Mouse (Mus musculus): ENCODE results near the gene Atf6b. TPM values are rescaled to one million over a fixed set of nuclear protein-coding genes. Genes with fewer than 3 reads are reported as not detected.

Gene Atf6b
- total and polyA plus RNA-seq, 3 experiments = 45.3 to 101 TPM; not detected in 1

GRCm38 (mm10) chr17:34605609-34606008 lies 41.3 kb upstream of the Atf6b start (continued):
- TF ChIP-seq ETS1 (IDR thresholded peaks at IDR 0.05; ENCODE audit: low read depth, low read length) (0 out of 2 replicates have a peak, but pooled peaks have one; percentile 15), POLR2AphosphoS2 (IDR thresholded peaks at IDR 0.05; ENCODE audit: low read length) (peak; percentile 86), ZC3H11A (IDR thresholded peaks at IDR 0.05; ENCODE audit: low read depth, low read length) (no peak), NRF1 (IDR thresholded peaks at IDR 0.05; ENCODE audit: insufficient read depth, low read depth, low read length, poor library complexity, severe bottlenecking) (0 out of 2 replicates have a peak, but pooled peaks have one; percentile 22)

GRCm38 (mm10) chr17:34606186-34607039 lies 40.5 kb upstream of the Atf6b start:
- TF ChIP-seq SMC3 (IDR thresholded peaks at IDR 0.05; ENCODE audit: low read depth, low read length) = no peak
- peak overlapping the region; percentile 92 for H3K9ac ChIP-seq (ENCODE audit: control insufficient read depth, low read depth, low read length, poor library complexity, severe bottlenecking)
- peaks cover 53% of the 10 kb centered on the region for H3K79me2 ChIP-seq (ENCODE audit: control insufficient read depth, insufficient read depth, low read length, poor library complexity)
- peak overlapping the region; percentile 95 to 99 for H3K4me3 ChIP-seq (ENCODE audit: control insufficient read depth in 1 of 2, insufficient read depth in 1 of 2, low read depth in 2 of 2, low read length in 2 of 2)
- H3K36me3 ChIP-seq (ENCODE audit: control insufficient read depth in 1 of 2, insufficient read depth in 2 of 2, low read length in 2 of 2) = peaks cover 0 to 10% of the 10 kb centered on the region in 2 experiments; a peak in 2 of 4 replicates
- H3K4me1 ChIP-seq (ENCODE audit: control insufficient read depth in 1 of 2, insufficient read depth in 2 of 2, low read length in 2 of 2) = peaks cover 6 to 26% of the 10 kb centered on the region in 2 experiments; a peak in 3 of 4 replicates
- H3K27me3 ChIP-seq (ENCODE audit: control insufficient read depth in 1 of 2, insufficient read depth in 2 of 2, low read length in 2 of 2) = no peaks in the 10 kb centered on the region
- H3K9me3 ChIP-seq (replicated peaks; ENCODE audit: insufficient read depth, low read length) = no peaks in the 10 kb centered on the region
- DNase-seq (ENCODE audit: low read depth, low spot score) = no peak
- H3K27ac ChIP-seq (ENCODE audit: control insufficient read depth, low read depth, low read length) = peak overlapping the region; percentile 39

- no peak for TF ChIP-seq POLR2A (IDR thresholded peaks at IDR 0.05; ENCODE audit: control insufficient read depth in 1 of 2, insufficient read depth in 1 of 2, low read depth in 1 of 2, low read length in 2 of 2, poor library complexity in 1 of 2)
- no peak for TF ChIP-seq RCOR1 (IDR thresholded peaks at IDR 0.05; ENCODE audit: low read depth, low read length)
- TF ChIP-seq NRF1 (IDR thresholded peaks at IDR 0.05; ENCODE audit: insufficient read depth, low read depth, low read length, poor library complexity, severe bottlenecking) = no peak
- TF ChIP-seq EP300 (IDR thresholded peaks at IDR 0.05; ENCODE audit: low read depth in 1 of 2, low read length in 2 of 2) = no peak
- TF ChIP-seq POLR2AphosphoS2 (IDR thresholded peaks at IDR 0.05; ENCODE audit: low read length) = no peak
- no peak for TF ChIP-seq GATA1 (IDR thresholded peaks at IDR 0.05; ENCODE audit: low read depth, low read length)
- no peak for TF ChIP-seq TBP (IDR thresholded peaks at IDR 0.05; ENCODE audit: low read depth, low read length)
- TF ChIP-seq MYB (IDR thresholded peaks at IDR 0.05; ENCODE audit: low read depth, low read length) = no peak
- H3K4me1 ChIP-seq (ENCODE audit: control insufficient read depth in 1 of 2, insufficient read depth in 2 of 2, low read length in 2 of 2) = peaks cover 9 to 31% of the 10 kb centered on the region in 2 experiments; a peak in 3 of 4 replicates
- DNase-seq (ENCODE audit: low read depth, low spot score) = no peak
- no peak overlapping the region for H3K4me3 ChIP-seq (ENCODE audit: control insufficient read depth in 1 of 2, insufficient read depth in 1 of 2, low read depth in 2 of 2, low read length in 2 of 2)
- H3K36me3 ChIP-seq (ENCODE audit: control insufficient read depth in 1 of 2, insufficient read depth in 2 of 2, low read length in 2 of 2) = peaks cover 0 to 15% of the 10 kb centered on the region in 2 experiments; a peak in 2 of 4 replicates
- no peak overlapping the region for H3K9ac ChIP-seq (ENCODE audit: control insufficient read depth, low read depth, low read length, poor library complexity, severe bottlenecking)
- peaks cover 43% of the 10 kb centered on the region for H3K79me2 ChIP-seq (ENCODE audit: control insufficient read depth, insufficient read depth, low read length, poor library complexity)
- H3K27me3 ChIP-seq (ENCODE audit: control insufficient read depth in 1 of 2, insufficient read depth in 2 of 2, low read length in 2 of 2) = no peaks in the 10 kb centered on the region
- no peak overlapping the region for H3K27ac ChIP-seq (ENCODE audit: control insufficient read depth, low read depth, low read length)
- H3K9me3 ChIP-seq (replicated peaks; ENCODE audit: insufficient read depth, low read length) = no peaks in the 10 kb centered on the region
Measured at GRCm38 (mm10) chr17:34607997-34608396, 38.9 kb upstream of the Atf6b start.

All from MEL (cell line).